Mouse (Mus musculus) monocyte, adult 2 months (primary cell): ENCODE measurements around the gene Mnd1.
A peak's percentile ranks its signal among the peaks of the same experiment; 100 is the strongest.

Source experiments
- DNase-seq, 2 experiments: peaks; one replicate each; pipeline ENCODE4 v3.0.0; 2022; ENCODE audit warnings: low spot score in 2 of 2, low read depth in 1 of 2

The Mnd1 gene

DNA sequence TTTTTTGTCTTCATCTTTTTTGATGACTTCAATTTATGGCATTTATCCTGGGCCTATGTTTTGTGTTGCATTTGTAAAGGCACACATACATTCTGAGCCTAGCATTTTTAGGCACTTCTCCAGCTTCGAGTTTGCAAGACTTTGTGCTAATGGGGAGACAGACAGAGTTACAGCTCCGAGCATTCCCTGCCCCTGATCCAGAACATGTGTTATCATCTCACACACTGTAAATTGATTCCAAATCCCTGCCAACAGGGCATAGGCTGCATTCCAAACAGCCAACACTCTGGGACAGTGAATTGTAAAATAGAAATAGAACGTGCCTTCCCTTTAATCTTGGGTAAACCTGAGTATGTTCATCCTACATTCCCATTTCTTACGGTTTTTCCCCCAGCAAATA, 95.9 kb downstream of the Mnd1 start:
- DNase-seq: no peak

DNA sequence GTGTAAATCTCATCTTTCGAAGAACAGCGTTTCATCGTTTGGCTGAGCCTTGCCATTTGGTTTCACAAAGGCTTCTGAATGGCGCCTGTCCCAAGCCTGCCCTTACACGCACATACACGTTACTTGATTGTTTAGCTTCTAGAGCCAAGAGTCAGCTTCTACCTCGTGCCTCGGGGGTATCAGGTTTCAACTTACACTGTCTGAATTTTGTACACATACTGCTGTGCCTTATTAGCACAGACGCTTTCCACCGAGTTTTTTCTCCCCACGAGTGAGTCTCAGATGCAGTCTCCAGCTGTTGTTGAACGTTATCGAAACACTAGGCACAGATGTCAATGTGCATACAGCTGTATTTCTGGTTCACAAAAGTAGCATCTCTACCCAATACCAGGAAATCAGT, 96.3 kb downstream of the Mnd1 start:
- no peak for DNase-seq

GRCm38 (mm10) chr3:84048729-84049175, 106.8 kb downstream of the Mnd1 start:
- DNase-seq: no peak

- no peak for DNase-seq
These were observed 109.4 kb downstream of the Mnd1 start for GRCm38 (mm10) chr3:84046206-84046605.

- no peak for DNase-seq
These were observed 113.8 kb downstream of the Mnd1 start for GRCm38 (mm10) chr3:84041739-84042138.

- no peak for DNase-seq
These were observed 115.0 kb downstream of the Mnd1 start for GRCm38 (mm10) chr3:84040476-84041082.

GRCm38 (mm10) chr3:84039646-84040475, 115.7 kb downstream of the Mnd1 start, which contains the start of gene Tmem131l:
TSS of gene Tmem131l (minus strand) at chr3:84040175.
- peak; percentile 48 to 75 for DNase-seq

- DNase-seq: peak; percentile 49 to 61
These were observed 116.5 kb downstream of the Mnd1 start for GRCm38 (mm10) chr3:84038981-84039645.

DNA sequence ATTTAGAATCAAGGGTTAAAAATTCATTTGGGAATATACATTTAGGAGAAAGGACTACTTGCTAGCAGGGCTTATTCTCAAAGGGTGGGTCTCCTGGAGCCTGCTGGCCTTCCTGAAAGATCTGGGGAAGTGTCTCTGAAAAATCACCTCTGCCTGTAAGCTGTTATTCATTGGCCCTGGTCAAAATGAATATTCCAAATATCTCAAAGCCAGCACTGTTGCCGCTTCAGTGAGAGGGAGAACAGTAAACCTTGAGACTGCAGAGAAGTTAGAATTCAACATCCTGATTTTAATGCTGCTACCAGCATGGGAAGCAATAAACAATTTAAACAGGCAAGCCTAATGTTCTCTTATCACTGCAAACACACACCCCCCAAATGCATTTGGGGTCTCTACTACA, 117.5 kb downstream of the Mnd1 start:
- DNase-seq: no peak
